Mouse (Mus musculus) frontal cortex, postnatal 25 days (tissue): Measurements from ENCODE around the gene Fnip2.

ENCODE experiments used
- DNase-seq, 2 experiments: peaks; one replicate each; pipeline ENCODE4 v3.0.0; 2022; ENCODE audit warnings: low spot score in 2 of 2

The Fnip2 gene

DNA sequence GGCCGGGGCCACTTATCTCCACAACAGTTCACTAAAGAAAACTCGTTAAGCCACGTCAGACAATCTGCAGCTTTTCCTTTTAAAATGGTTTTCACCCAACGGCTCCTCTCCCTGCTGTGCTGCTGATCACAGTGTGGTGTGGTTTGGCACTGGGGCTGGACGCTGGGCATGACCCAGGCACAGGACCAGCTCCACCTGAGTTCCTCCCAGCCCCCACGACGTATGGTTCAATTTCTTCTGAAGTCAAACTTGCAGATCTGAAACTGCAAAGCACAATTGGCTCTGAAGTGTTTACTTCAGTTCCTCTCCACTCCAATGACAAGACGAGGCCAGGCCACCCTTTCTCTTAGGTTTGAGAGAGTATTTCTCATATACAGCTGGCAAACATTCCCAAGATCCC lies 39.1 kb downstream of the Fnip2 start:
- no peak for DNase-seq

DNA sequence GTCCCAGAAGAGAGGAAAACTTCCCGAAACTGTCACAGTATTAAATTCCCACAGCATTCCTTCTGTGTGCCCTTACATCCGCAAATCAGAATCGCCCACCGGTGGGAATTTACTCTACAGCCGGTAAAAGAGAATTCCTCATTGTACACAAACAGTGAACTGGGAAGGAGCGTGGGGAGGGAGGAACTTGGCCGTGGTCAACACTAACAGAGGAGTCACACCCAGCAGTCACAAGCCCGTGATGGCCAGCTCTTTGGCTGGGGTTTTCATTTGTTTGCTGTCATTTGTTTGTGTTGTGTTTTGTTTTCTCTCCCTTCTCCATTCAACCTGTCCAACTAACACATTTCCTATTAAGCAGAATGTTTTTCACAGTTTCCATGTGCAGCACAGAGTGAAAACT lies 39.7 kb downstream of the Fnip2 start:
- DNase-seq: no peak

DNA sequence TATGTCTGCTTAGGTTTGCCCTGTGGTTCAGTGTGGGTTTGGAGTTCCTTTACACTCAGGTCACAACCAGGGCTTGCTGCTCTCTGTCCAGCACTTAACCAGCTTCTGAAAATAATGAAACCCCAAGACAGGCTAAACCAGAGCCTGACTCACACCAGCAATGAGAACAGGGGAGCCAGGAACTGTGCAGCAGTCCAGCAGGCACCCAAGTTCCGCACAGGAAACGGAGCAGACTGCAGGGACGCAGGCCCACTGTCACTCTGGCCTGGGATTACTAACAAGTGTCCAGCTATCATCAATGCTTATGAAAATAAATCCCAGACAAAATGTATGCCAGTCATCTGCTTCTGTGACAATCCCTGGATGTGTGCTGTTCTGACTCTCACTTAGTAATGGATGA lies 40.1 kb downstream of the Fnip2 start:
- no peak for DNase-seq

DNA sequence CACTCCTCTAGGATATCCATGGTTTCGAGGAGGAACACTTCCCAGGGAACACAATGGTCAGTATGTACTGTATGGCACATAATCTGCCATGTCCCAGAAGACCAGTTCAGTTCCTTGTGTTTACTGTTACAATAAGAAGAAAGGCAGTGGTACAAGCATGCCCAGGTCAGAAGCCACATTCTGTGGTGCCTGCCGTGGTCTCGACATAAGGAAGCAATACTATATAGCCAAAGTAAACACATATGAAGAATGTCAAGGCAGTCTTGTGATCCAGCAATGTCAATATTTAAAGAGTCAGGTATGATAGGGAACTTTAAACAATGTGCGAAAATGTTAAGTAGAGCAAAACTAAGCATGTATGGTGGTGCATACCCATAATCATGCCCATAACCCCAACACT lies 44.2 kb downstream of the Fnip2 start:
- DNase-seq: no peak

GRCm38 (mm10) chr3:79519862-79520261 lies 47.7 kb downstream of the Fnip2 start:
- no peak for DNase-seq

DNA sequence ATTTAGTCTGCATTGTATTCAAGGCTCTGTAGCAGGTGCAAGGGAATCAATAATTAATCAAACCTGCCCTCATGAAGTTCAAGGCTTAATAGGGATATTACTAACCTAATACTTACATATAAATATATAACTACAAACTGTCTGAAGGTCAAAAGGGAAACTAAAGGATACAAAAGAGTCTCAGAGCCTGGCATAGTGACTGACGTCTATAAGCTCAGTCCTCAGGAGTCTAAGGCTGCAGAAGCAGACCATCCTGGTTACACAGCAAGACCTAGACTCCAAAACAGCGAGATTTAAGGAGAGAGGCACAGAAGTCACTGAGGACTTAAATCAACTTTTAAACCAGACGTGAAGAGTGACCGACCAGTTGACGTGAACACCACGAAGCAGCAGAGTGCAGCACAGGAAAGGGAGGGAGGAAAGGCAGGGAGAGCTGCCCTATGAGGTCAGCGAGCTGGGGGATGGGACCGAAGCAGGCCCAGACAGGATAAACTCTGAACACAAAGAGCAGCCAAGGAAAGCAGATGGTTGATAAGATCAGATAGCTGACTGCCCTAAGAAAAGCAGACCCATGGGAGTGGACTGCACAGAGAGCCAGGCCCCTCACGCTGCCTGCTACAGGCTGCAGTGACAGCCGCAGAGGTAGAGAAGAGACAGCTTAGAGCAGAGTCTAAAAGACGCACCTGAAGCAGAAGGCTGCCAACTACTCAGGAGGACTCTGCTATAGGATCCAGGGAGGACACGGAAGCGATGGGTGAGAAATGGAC lies 48.7 kb downstream of the Fnip2 start:
- DNase-seq: no peak

- no peak for DNase-seq
Measured at GRCm38 (mm10) chr3:79517884-79518591, 49.6 kb downstream of the Fnip2 start.

- DNase-seq: no peak
Measured at GRCm38 (mm10) chr3:79516958-79517357, 50.6 kb downstream of the Fnip2 start.

DNA sequence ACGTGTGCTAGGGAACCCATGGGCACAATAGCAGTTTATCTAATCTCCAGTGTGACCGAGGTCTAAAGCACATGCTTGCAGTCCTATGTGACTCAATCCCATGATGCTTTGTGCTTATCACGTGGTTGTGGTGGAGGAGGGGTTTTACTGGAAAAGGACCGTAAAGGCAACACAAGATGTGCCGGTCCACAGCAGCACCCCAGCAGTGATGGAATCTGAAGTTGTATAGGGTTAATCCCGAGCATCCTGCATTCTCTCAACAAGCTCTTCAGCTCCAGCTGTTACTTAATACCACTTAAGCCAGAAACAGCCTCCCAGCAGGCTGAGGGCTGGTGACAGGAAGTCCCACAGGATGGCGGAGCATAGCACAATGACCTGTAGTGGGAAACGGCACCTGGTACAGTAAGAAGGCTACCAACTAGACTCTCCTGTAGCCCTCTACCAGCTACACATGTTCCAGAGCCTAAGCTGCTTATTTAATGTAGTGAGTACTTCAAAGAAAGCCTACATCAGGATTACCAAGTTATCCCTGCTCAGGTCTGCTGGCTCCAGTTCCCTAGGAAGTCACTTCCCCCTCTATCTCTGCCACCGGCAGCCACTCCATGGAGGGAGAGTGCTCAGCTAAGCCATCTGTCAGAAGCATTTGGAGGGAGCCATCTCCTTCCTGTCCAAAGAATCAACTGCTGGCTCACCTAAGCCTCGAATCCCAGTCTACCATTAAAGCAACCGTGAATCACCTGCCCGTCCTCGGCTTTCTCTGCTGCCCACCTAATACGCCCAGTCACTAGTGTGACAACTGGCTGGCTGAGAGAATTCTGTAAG lies 51.3 kb downstream of the Fnip2 start:
- no peak for DNase-seq

GRCm38 (mm10) chr3:79514304-79514703 lies 53.3 kb downstream of the Fnip2 start:
- DNase-seq: no peak

DNA sequence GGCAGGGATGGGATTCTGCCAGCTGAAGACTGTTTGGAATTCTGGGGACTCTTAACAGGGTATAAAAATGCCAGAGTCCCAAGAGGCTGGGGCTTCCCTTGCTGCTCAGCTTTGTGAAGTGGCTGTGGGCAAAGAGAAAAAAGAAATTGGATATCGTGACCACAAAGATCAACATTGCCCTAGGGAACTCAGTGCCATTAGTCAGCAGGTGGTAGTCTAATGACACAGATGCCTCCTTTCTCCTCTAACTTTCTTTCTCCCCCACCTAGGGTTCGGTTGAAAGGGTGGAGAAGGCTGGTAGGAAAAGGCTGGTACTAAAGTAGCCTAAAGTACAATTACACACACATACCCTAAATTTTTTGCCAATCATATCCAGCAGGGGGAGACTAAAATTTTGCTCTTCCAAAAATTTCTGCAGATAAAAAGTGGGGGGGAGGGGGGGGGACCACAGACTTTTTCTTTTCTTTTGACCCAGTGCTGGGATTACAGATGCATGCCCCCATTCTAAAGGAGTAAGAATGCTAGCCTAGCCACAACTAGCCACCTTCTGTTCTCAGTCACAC lies 66.3 kb downstream of the Fnip2 start:
- DNase-seq: no peak

GRCm38 (mm10) chr3:79500279-79500678 lies 67.3 kb downstream of the Fnip2 start:
- no peak for DNase-seq

DNA sequence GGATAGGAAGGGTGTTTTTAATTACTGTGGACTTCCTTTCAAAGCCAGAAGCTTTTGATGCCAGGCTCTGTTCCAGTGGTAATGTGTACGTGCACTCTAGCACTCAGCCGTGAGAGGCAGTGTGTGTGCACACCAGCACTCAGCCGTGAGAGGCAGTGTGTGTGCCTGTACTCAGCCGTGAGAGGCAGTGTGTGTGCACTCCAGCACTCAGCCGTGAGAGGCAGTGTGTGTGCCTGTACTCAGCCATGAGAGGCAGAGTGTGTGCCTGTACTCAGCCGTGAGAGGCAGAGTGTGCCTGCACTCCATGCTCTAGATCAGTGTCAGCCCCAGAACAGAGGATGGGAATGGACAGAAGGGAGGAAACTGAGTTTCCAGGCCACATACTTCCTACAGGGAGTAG lies 70.9 kb downstream of the Fnip2 start:
- no peak for DNase-seq

DNA sequence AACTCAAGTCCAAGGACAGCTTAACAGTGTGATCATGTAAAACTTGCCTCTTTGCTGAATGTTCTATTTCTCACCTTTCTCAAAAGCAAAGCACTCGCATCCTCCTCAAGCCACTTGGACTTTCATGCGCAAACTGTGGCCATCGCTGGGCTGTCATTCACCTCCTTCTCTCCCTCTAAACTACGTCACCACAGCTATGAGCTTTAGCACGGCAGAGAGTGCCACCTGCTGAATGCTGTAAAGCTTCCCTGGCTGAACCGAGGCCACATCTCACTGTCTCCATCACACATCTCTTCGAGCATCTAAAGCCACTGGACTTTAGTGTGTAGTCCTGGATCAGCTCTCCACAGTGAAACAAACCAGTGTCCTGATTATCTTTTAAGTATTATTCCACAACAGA lies 72.4 kb downstream of the Fnip2 start:
- DNase-seq: no peak

GRCm38 (mm10) chr3:79494028-79494427 lies 73.6 kb downstream of the Fnip2 start:
- DNase-seq: no peak

- no peak for DNase-seq
Measured at GRCm38 (mm10) chr3:79493064-79493463, 74.5 kb downstream of the Fnip2 start.

DNA sequence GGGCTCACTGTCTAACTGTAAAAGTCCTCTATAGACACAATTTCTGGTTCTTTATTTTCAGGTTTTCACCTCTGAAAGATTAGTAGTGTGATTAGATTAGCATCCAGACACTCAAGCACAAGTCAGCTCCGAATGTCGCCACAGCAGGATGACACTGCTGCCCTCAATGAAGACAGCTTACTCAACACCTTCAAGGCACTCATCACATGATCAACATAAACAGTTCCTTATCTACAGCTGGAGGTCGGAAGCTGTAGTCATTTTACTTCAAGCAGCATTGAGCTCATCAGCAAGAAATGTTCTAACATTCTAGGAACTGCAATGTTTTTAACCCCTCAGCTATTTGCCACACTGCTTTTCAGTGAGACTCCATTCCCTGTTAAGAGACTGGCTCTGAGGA lies 76.0 kb downstream of the Fnip2 start:
- DNase-seq: no peak

DNA sequence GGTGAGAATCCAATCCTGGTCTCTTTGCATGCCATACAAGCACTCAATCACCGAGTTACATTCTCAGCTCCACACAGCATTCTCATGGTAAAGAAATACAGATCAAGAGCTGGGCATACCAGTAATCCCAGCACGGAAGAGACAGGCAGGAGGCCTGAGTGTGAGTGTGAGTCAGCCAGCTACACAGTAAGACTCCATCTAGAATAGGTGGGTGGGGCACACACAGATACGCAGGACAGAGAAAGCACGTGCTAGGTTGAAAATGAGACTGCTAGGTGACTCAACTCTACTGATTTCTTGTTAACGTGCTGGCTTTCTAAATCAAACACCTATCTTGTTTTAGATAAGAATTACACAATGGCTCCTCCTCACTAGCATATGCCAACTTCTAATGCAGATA lies 77.5 kb downstream of the Fnip2 start:
- no peak for DNase-seq

DNA sequence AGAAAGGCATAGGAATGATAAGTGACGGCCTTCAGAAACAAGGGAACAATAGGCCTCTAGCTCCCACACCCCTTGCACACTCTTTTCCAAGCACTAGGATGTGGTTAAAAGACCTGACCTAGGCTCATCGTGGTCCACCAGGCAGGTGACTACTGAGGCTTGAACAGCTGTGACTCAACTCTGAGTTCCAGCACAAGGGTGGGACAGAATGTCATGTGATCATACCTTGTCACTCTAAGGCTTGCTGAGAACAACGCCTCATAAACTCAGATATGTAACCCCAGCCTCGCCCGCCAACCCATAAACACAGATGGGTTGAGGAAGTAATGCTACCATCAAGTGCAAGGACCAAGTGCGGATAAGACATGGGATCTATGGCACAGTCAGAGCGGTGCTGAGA lies 79.6 kb downstream of the Fnip2 start:
- no peak for DNase-seq

DNA sequence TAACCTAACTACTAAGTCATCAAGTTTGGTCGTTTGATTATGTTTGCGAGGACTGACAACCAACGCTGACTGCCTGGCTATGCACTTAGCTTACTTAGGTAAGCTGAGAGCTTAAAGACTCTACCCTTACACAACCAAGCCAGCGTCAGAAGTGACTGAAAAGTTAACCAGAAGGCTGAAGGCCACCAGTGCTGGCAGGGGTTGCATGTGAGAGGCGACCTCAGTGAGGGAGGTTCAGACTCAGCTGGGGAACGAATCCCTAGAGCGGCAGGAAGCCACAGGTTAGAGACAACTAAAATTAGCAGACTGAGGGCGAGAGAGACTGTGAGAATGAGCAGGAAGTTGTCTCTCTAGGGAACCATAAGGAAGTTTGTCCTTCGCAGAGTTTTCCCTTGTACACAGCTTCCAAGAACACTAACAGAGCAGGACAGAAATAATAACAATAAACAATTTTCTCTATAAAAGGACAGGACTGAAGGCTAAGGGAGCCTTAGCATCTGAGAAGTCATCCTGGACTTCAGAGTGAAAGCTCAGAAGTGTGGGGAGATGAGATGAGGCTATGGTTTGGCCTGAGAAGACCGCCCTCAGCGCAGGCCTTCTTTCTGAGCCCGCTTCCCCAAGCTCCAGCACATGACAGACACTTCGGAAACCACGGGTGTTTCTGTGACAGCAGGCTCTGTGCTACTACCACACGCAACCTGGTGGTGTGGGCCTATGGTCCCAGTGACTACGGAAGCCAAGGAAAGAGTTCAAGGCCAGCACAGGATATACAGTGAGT lies 83.1 kb downstream of the Fnip2 start:
- no peak for DNase-seq

DNA sequence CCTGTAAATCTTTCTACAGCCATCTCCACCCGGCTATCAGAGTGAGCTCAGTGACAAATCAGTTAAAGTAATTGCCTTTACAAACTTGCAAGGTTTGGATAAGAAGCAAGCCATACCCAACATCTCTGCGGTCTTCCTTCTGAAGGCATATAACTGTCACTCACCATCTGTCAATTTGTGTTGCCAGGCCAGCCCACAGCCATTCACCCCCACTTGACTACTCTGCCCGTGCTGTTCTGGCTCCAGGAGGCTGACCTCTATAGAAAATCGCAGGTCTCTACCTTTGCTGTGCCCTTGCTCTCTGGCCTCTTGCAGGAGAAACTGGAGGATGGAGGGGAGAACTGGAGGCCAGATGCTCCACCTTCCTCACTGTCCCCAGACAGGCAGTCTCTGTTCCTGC lies 88.7 kb downstream of the Fnip2 start:
- DNase-seq: no peak

DNA sequence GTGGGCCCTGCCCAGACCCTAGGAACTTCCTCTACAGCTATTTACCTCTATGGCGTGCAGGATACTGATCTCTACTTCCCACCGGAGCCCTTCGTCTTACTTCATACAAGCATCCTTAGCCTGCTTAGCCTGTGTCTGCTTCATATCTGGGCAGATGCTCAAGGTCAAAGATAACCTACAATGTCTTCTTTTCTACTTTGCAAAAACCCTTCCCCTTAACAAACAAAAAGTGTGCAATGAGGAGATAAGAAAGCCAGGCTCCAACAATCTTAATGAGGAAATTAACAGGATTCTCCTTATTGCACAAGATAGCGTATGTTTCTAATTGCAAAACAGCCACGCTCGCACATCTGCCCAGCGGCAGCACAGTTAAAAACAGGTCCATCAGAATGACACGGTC lies 89.2 kb downstream of the Fnip2 start:
- no peak for DNase-seq
